Mouse (Mus musculus) forebrain, postnatal 0 days (tissue): Measurements from ENCODE around the gene Tmem14a. TPM values are rescaled to one million over a fixed set of nuclear protein-coding genes. Genes with fewer than 3 reads are reported as not detected.

ENCODE experiments used
- ATAC-seq: fragments of 200-750 bp; cut with Nextera tagmentation; 2 replicates; pipeline ENCODE4 v1.8.0; 2017; ENCODE audit warnings: mild to moderate bottlenecking, moderate library complexity
- DNase-seq: peaks from one replicate; pipeline ENCODE4 v3.0.0-alpha.2; 2015
- H3K27ac ChIP-seq: fragments of 300-500 bp; sonication (generic); 2 replicates; pipeline ENCODE4 v1.5.1; 2014; ENCODE audit warnings: low read depth, mild to moderate bottlenecking, antibody characterized with exemption, low read length, moderate library complexity, mixed read lengths
- H3K27me3 ChIP-seq: fragments of 300-500 bp; sonication (generic); 2 replicates; pipeline ENCODE4 v1.6.1; 2014; ENCODE audit warnings: mild to moderate bottlenecking, low read length, mixed read lengths; ENCODE audit not compliant: insufficient read depth
- H3K36me3 ChIP-seq: fragments of 300-500 bp; sonication (generic); 2 replicates; pipeline ENCODE4 v1.6.1; 2014; ENCODE audit warnings: mild to moderate bottlenecking, moderate library complexity; ENCODE audit not compliant: insufficient read depth
- H3K4me1 ChIP-seq: fragments of 300-500 bp; sonication (generic); 2 replicates; pipeline ENCODE4 v1.6.1; 2014; ENCODE audit warnings: antibody characterized with exemption; ENCODE audit not compliant: insufficient read depth
- H3K4me2 ChIP-seq: fragments of 300-500 bp; sonication (generic); 2 replicates; pipeline ENCODE4 v1.6.1; 2014; ENCODE audit warnings: low read depth, mild to moderate bottlenecking, moderate library complexity
- H3K4me3 ChIP-seq: fragments of 300-500 bp; sonication (generic); 2 replicates; pipeline ENCODE4 v1.5.1; 2014; ENCODE audit warnings: low read depth, low read length, mixed read lengths
- H3K9ac ChIP-seq: fragments of 300-500 bp; sonication (generic); 2 replicates; pipeline ENCODE4 v1.6.1; 2014; ENCODE audit warnings: mild to moderate bottlenecking
- H3K9me3 ChIP-seq: fragments of 300-500 bp; sonication (generic); 2 replicates; pipeline ENCODE4 v1.6.1; 2016; ENCODE audit warnings: low read length
- CTCF ChIP-seq: sonication (generic); IDR thresholded peaks from 2 replicates; pipeline ENCODE4 v1.5.1; 2016; ENCODE audit warnings: antibody characterized with exemption, control low read depth, low read depth
- whole genome bisulfite sequencing: fragments of 180-500 bp; shearing (Covaris S2); extraction: QIAGEN DNeasy Blood & Tissue Kit; methylation state at CpG from one replicate; pipeline ENCODE4 v1.1.7; 2014; 5-methylcytosine and 5-hydroxymethylcytosine counted together
- polyA plus RNA-seq: library from polyadenylated mRNA; unstranded; fragments of >200 nt; fragmentation: Nextera tagmentation; extraction: Ambion mirVana; gene quantifications from 2 replicates; pipeline ENCODE4 v1.2.1, GENCODE M21; 2015
- total RNA-seq: library from RNA; depleted of rRNA; stranded (reverse); fragments of >200 nt; gene quantifications from 2 replicates; pipeline ENCODE4 v1.2.3, GENCODE M21; 2014

The Tmem14a gene
- total and polyA plus RNA-seq, 2 experiments from 2014 or later = 14.8 to 26.8 TPM

DNA sequence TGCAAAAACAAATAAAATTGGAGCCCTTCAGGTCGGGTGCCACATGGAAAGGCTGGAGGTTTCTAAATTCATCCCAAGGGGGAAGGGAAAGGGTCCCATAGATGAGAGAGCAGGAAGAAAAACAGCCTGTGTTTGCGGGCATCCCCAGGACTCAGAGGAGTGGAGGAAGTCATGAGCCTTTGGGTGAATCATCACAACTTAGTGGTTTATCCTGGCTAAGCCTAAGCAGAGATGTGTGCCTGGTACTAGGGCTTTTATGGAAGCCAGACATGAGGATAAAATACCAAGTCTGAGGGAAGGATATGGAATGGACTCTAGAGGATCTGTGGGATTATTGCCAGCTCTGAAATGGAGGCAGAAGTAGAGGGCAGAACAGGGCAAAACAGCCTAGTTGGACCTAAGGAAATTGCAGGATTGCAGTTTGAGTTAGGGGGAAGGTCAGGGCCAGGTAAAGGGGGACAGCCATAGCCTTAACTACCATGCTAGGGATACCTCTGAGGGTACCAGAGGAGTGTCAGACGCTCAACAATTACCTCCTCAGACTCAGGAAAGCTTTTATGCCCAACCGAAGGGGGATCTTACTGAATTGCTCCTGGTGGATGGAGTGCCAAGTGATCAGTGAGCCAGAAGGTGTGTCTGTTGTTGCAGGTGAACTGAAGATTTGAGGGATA, 26.1 kb downstream of the Tmem14a start:
- WGBS = 77% methylated on average over 4 of the region's 4 CpGs
- no peak for TF ChIP-seq CTCF
- ATAC-seq = no peak
- no peaks in the 10 kb centered on the region for H3K27me3 ChIP-seq
- no peaks in the 10 kb centered on the region for H3K36me3 ChIP-seq
- no peak overlapping the region for H3K9ac ChIP-seq
- DNase-seq = no peak
- H3K4me1 ChIP-seq = no peaks in the 10 kb centered on the region
- H3K4me2 ChIP-seq = no peak overlapping the region
- H3K9me3 ChIP-seq = no peaks in the 10 kb centered on the region
- H3K27ac ChIP-seq = no peak overlapping the region
- no peak overlapping the region for H3K4me3 ChIP-seq

DNA sequence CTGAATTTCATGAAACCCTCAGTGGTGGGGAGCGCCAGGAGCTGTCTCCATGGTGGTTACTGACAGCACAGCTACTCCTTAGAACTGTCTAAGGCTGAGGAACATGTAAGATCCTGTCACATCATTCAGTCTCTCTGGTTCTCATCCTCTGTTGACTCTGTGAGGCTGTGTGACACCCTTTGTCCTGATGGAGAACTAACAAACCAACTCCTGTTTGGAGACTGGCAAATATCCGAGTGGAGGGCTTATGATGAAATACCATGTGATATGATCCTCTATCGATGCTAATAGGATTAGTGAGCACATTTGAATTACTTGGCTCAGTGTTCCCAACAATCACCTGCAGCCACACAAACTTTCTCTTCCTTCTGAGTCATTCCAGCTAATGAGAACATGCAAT, 27.8 kb downstream of the Tmem14a start:
- ATAC-seq (no peak), DNase-seq (no peak)
- Histone ChIP-seq H3K9ac (no peak overlapping the region), H3K27ac (no peak overlapping the region), H3K4me2 (no peak overlapping the region), H3K27me3 (no peaks in the 10 kb centered on the region), H3K9me3 (no peaks in the 10 kb centered on the region), H3K4me3 (no peak overlapping the region), H3K4me1 (no peaks in the 10 kb centered on the region), H3K36me3 (no peaks in the 10 kb centered on the region)
- 74% methylated on average over 3 of the region's 3 CpGs for WGBS
- no peak for TF ChIP-seq CTCF

DNA sequence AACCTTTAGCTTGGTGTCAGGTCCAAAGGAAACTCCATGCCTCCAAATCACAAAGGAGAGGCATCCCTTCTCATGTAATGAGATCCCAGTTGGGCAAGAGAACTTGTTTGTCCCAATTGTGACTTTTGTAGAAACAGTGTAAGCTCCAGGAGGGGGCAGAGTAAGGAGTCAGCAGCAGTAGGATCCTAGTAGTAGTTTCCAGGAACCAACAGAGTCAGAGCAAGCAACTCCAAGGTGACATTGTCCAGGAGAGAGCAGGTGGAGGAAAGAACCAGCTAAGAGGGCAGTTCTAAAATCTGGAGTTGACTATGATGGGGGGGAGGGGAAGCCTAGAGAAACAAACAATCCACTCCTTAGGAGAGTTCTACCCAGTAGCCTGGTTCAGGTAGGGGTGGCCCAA, 29.5 kb downstream of the Tmem14a start:
- DNase-seq (no peak), ATAC-seq (no peak)
- Histone ChIP-seq H3K4me1 (no peaks in the 10 kb centered on the region), H3K4me2 (no peak overlapping the region), H3K27ac (no peak overlapping the region), H3K9ac (no peak overlapping the region), H3K27me3 (no peaks in the 10 kb centered on the region), H3K9me3 (no peaks in the 10 kb centered on the region), H3K4me3 (no peak overlapping the region), H3K36me3 (no peaks in the 10 kb centered on the region)
- no peak for TF ChIP-seq CTCF

DNA sequence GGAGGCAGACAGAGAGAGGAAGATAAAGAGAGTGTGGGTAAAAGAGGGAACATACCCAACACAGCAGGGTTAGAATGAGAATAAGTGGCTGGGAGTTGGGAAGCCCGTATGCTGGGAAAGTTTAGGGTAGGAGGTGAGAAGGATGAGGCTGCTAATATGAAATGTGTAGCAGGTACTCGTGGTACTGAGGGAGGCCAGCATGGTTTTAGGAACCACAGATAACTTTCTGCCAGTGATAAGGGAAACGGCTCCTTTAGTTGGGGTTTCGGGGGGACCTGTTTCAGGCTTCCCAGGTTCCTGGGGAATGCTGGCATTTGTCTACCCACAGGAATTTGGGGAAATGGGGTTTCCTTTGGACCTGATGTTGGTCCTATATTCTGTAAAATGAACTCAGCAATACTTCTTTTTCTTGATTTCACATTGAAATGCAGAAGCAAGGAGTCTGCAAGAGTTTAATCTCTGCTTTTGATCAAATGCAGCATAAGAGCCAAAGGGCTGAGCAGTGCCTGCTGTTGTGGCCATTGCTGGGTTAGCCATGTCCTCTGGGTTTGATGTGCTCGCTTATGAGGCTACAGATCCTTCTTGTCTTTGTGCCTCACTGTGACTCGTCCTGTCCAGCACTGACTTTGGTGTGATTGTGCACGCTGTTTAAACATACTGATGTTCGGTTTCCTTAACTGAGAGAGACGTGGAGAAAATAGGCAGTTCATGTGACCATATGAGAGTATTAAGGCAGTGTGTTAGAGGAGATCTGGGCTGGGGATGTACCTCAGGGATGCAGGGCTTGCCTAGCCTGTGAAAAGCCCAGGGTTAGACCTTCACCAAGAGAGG, 30.4 kb downstream of the Tmem14a start:
- H3K4me3 ChIP-seq = no peak overlapping the region
- ATAC-seq = no peak
- TF ChIP-seq CTCF = no peak
- no peak overlapping the region for H3K9ac ChIP-seq
- no peaks in the 10 kb centered on the region for H3K27me3 ChIP-seq
- no peak for DNase-seq
- no peak overlapping the region for H3K27ac ChIP-seq
- no peaks in the 10 kb centered on the region for H3K4me1 ChIP-seq
- H3K9me3 ChIP-seq = no peaks in the 10 kb centered on the region
- no peaks in the 10 kb centered on the region for H3K36me3 ChIP-seq
- 85% methylated on average over 9 of the region's 9 CpGs for WGBS
- H3K4me2 ChIP-seq = no peak overlapping the region

DNA sequence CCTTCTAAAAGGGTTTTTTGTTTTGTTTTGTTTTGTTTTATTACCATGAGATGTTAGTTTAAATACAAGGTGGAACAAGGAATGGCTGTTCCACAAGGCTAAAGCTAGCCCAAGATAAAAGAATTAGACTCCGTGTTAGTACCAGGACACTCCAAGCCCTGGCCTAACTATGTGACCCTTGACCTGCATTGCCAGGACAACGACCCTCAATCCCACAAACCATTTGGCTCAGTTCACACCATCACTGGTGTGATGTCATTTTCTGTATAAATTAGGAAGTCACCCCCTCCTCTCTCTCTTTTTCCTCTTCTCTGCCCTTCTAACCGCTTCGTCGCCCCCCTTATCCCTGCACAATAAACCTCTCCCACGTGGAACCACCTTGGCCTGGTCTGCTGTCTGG, 33.3 kb downstream of the Tmem14a start:
- TF ChIP-seq CTCF = no peak
- no peak for ATAC-seq
- H3K4me3 ChIP-seq = no peak overlapping the region
- no peaks in the 10 kb centered on the region for H3K9me3 ChIP-seq
- no peak overlapping the region for H3K4me2 ChIP-seq
- DNase-seq = no peak
- no peaks in the 10 kb centered on the region; the same call in 1 of the 2 replicates for H3K36me3 ChIP-seq
- H3K4me1 ChIP-seq = no peaks in the 10 kb centered on the region
- H3K9ac ChIP-seq = no peak overlapping the region
- H3K27ac ChIP-seq = no peak overlapping the region
- no peaks in the 10 kb centered on the region for H3K27me3 ChIP-seq
- WGBS = 68% methylated on average over 6 of the region's 6 CpGs

DNA sequence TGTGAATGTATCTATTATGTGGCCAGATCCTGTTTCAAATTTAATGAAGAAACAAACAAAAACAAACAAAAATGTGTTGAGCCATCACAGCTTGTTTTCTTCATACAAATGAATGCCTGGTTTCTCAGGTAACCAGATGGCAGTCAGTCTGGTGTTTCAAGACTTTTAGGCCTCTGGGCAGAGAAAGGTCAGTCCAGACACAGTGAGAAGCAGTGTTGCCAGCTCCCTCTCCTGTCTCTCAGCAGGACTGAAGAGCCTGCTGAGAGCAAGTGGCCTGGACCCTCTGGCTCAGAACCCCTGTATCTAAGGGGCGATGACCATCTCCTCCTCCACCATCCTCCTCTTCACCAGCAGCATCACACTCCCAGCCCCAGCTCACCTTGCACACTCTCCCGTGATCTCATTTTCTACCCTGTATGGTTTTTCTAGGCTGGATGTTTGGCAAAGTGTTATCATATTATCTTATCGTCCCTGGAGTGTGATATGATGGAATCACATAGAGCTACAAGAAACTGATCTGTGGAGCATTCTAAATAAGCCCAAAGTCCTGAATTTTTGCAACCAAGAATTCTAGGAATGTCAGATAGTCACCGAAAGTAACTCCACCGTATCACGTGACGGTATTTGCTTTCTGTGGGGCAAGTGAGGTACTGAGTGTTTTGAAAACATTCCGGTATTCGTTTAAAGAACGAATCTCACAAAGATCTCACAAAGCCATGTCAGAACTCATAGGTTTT, 34.4 kb downstream of the Tmem14a start:
- H3K9me3 ChIP-seq = no peaks in the 10 kb centered on the region
- TF ChIP-seq CTCF = no peak
- no peak overlapping the region for H3K4me3 ChIP-seq
- no peak for DNase-seq
- no peak overlapping the region for H3K9ac ChIP-seq
- H3K36me3 ChIP-seq = no peaks in the 10 kb centered on the region; the same call in 1 of the 2 replicates
- WGBS = 92% methylated on average over 10 of the region's 10 CpGs
- H3K27ac ChIP-seq = no peak overlapping the region
- ATAC-seq = no peak
- no peaks in the 10 kb centered on the region for H3K27me3 ChIP-seq
- H3K4me2 ChIP-seq = no peak overlapping the region
- no peaks in the 10 kb centered on the region for H3K4me1 ChIP-seq

DNA sequence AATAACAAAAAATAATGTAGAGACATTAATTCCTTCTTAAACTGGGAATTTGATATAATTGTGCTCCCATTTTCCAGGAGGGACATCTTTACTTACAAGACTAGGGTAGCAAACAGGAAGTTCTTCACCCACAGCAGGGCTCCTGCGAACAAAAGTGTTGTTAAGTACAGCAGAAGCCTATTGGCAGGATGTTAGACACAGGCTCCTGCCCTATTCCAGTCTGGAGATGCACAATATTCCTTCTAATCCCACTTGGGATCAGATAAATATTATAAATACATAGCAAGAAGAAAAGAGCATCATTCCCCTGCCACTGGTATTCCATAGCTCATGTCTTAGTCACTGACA, 34.9 kb downstream of the Tmem14a start:
- no peak for TF ChIP-seq CTCF
- no peaks in the 10 kb centered on the region for H3K4me1 ChIP-seq
- H3K9ac ChIP-seq = no peak overlapping the region
- ATAC-seq (no peak), DNase-seq (no peak)
- H3K4me2 ChIP-seq = no peak overlapping the region
- 95% methylated on average over 1 of the region's 1 CpGs for whole genome bisulfite sequencing
- H3K9me3 ChIP-seq = no peaks in the 10 kb centered on the region
- H3K27me3 ChIP-seq = no peaks in the 10 kb centered on the region
- H3K27ac ChIP-seq = no peak overlapping the region
- no peaks in the 10 kb centered on the region; the same call in 1 of the 2 replicates for H3K36me3 ChIP-seq
- no peak overlapping the region for H3K4me3 ChIP-seq
